Mouse (Mus musculus) CH12.LX (cell line): Measurements from ENCODE around the gene Mlec. TPM values are rescaled to one million over a fixed set of nuclear protein-coding genes. Genes with fewer than 3 reads are reported as not detected.

Source experiments
- DNase-seq: peaks from one replicate; pipeline ENCODE4 v3.0.0-alpha.2; 2013; ENCODE audit errors: extremely low read depth
- H3K27ac ChIP-seq: 2 replicates; pipeline ENCODE4 v1.5.1; 2012; ENCODE audit warnings: low read depth, mild to moderate bottlenecking, control low read depth, moderate library complexity; ENCODE audit not compliant: insufficient read depth
- H3K27me3 ChIP-seq: replicated peaks from 2 replicates; pipeline ENCODE3; 2012; ENCODE audit warnings: inconsistent platforms
- H3K36me3 ChIP-seq, 2 experiments: replicated peaks in 1 of 2; 2 replicates each; pipeline versions ENCODE3 to v1.6.1; 2012; ENCODE audit warnings: inconsistent platforms in 1 of 2, low read length in 1 of 2, mild to moderate bottlenecking in 1 of 2, mixed read lengths in 1 of 2, moderate library complexity in 1 of 2; ENCODE audit not compliant: control insufficient read depth in 1 of 2, insufficient read depth in 1 of 2
- H3K4me1 ChIP-seq, 2 experiments: 2 replicates each; pipeline ENCODE4 v1.6.1; 2012; ENCODE audit warnings: inconsistent platforms in 1 of 2, moderate library complexity in 1 of 2; ENCODE audit not compliant: insufficient read depth in 2 of 2, control insufficient read depth in 1 of 2
- H3K4me2 ChIP-seq: 2 replicates; pipeline ENCODE4 v1.6.1; 2012; ENCODE audit warnings: low read depth, mild to moderate bottlenecking, control low read depth; ENCODE audit not compliant: poor library complexity, insufficient read depth, severe bottlenecking
- H3K4me3 ChIP-seq, 3 experiments: fragments of 150-350 bp in 1 of 3; sonication (generic) in 1 of 3; replicated peaks in 1 of 3; 2 replicates each; pipeline versions ENCODE3 to v1.5.1; 2011 to 2012; ENCODE audit warnings: low read depth in 2 of 3, low read length in 2 of 3, mild to moderate bottlenecking in 2 of 3, moderate library complexity in 2 of 3, control low read depth in 1 of 3, improper control_type of control experiment in 1 of 3, inconsistent platforms in 1 of 3, mixed read lengths in 1 of 3; ENCODE audit not compliant: poor library complexity in 1 of 3
- H3K79me2 ChIP-seq: replicated peaks from 2 replicates; pipeline ENCODE4 v1.6.1; 2012; ENCODE audit warnings: mild to moderate bottlenecking, moderate library complexity; ENCODE audit not compliant: control insufficient read depth, poor library complexity, insufficient read depth, severe bottlenecking; ENCODE audit errors: extremely low read depth
- H3K9ac ChIP-seq: 2 replicates; pipeline ENCODE4 v1.6.1; 2012; ENCODE audit warnings: low read depth, mild to moderate bottlenecking, control low read depth, moderate library complexity; ENCODE audit not compliant: insufficient read depth
- H3K9me3 ChIP-seq: replicated peaks from 2 replicates; pipeline ENCODE3; 2012; ENCODE audit warnings: low read length, inconsistent platforms, mixed read lengths
- BHLHE40 ChIP-seq: IDR thresholded peaks from 2 replicates; pipeline ENCODE4 v1.6.1; 2011; ENCODE audit warnings: mild to moderate bottlenecking, low read depth, low read length, improper control_type of control experiment
- CHD1 ChIP-seq: IDR thresholded peaks from 2 replicates; pipeline ENCODE4 v1.6.1; 2012; ENCODE audit warnings: low read depth, low read length, improper control_type of control experiment, inconsistent platforms
- CTCF ChIP-seq, 2 experiments: IDR thresholded peaks in 1 of 2; conservative IDR thresholded peaks in 1 of 2; 2 replicates each; pipeline ENCODE4 v1.5.1; 2011 to 2012; ENCODE audit warnings: low read depth in 2 of 2, low read length in 2 of 2, improper control_type of control experiment in 1 of 2, inconsistent platforms in 1 of 2, mild to moderate bottlenecking in 1 of 2, moderate library complexity in 1 of 2
- ELF1 ChIP-seq: IDR thresholded peaks from 2 replicates; pipeline ENCODE4 v1.6.1; 2014; ENCODE audit warnings: low read depth, mild to moderate bottlenecking, inconsistent platforms, low read length, improper control_type of control experiment
- EP300 ChIP-seq: IDR thresholded peaks from 2 replicates; pipeline ENCODE4 v1.6.1; 2011; ENCODE audit warnings: low read length, improper control_type of control experiment
- ETS1 ChIP-seq: conservative IDR thresholded peaks from 2 replicates; pipeline ENCODE4 v1.6.1; 2012; ENCODE audit warnings: low read depth, mild to moderate bottlenecking, inconsistent platforms, low read length, improper control_type of control experiment, moderate library complexity
- GABPA ChIP-seq: IDR thresholded peaks from 2 replicates; pipeline ENCODE4 v1.6.1; 2012; ENCODE audit warnings: low read depth, low read length, improper control_type of control experiment, inconsistent platforms; ENCODE audit not compliant: insufficient replicate concordance
- JUN ChIP-seq: IDR thresholded peaks from 2 replicates; pipeline ENCODE4 v1.6.1; 2011; ENCODE audit warnings: low read depth, mild to moderate bottlenecking, low read length, improper control_type of control experiment, moderate library complexity; ENCODE audit not compliant: insufficient read depth
- MAFK ChIP-seq: IDR thresholded peaks from 2 replicates; pipeline ENCODE4 v1.6.1; 2011; ENCODE audit warnings: low read length, improper control_type of control experiment; ENCODE audit not compliant: insufficient replicate concordance
- MAX ChIP-seq: IDR thresholded peaks from 2 replicates; pipeline ENCODE4 v1.6.1; 2011; ENCODE audit warnings: low read length, improper control_type of control experiment
- MEF2A ChIP-seq: IDR thresholded peaks from 2 replicates; pipeline ENCODE4 v1.6.1; 2014; ENCODE audit warnings: low read depth, mild to moderate bottlenecking, inconsistent platforms, low read length, improper control_type of control experiment, borderline replicate concordance
- MXI1 ChIP-seq: IDR thresholded peaks from 2 replicates; pipeline ENCODE4 v1.6.1; 2011; ENCODE audit warnings: mild to moderate bottlenecking, low read depth, low read length, improper control_type of control experiment
- NRF1 ChIP-seq: IDR thresholded peaks from 2 replicates; pipeline ENCODE4 v1.6.1; 2014; ENCODE audit warnings: low read depth, mild to moderate bottlenecking, inconsistent platforms, low read length, improper control_type of control experiment, moderate library complexity
- RCOR1 ChIP-seq: conservative IDR thresholded peaks from 2 replicates; pipeline ENCODE4 v1.6.1; 2012; ENCODE audit warnings: low read depth, mild to moderate bottlenecking, inconsistent platforms, low read length, improper control_type of control experiment
- TCF12 ChIP-seq: IDR thresholded peaks from 2 replicates; pipeline ENCODE4 v1.6.1; 2014; ENCODE audit warnings: low read depth, mild to moderate bottlenecking, inconsistent platforms, low read length, improper control_type of control experiment
- USF1 ChIP-seq: IDR thresholded peaks from 2 replicates; pipeline ENCODE4 v1.6.1; 2014; ENCODE audit warnings: low read depth, mild to moderate bottlenecking, inconsistent platforms, low read length, improper control_type of control experiment
- ZMIZ1 ChIP-seq: IDR thresholded peaks from 2 replicates; pipeline ENCODE4 v1.6.1; 2012; ENCODE audit warnings: low read depth, mild to moderate bottlenecking, inconsistent platforms, low read length, improper control_type of control experiment
- dilution Hi-C: fragments of 300-500 bp; cut with MboI; formaldehyde crosslinking; loops from 2 replicates; pipeline ENCODE4 v1.14.3; 2020; ENCODE audit warnings: low sequenced_read_pairs; ENCODE audit not compliant: extremely low pct_unique_long_range_greater_than_20kb, extremely low pct_ligation_motif_present
- in situ Hi-C: fragments of 300-500 bp; cut with MboI; formaldehyde crosslinking; loops from 3 replicates; pipeline ENCODE4 v1.14.3; 2019; ENCODE audit warnings: low sequenced_read_pairs, low pct_ligation_motif_present, low pct_unique_long_range_greater_than_20kb, mixed read lengths
- polyA plus RNA-seq: library from polyadenylated mRNA; unstranded; fragments of >175 nt; gene quantifications from 2 replicates; pipeline ENCODE4 v1.2.1, GENCODE M21; 2012; ENCODE audit warnings: low read depth; ENCODE audit not compliant: insufficient read length
- total RNA-seq, 2 experiments: library from RNA; depleted of rRNA; stranded (reverse); fragments of 300-350 nt in 1 of 2; fragments of >200 nt in 1 of 2; gene quantifications; 2 replicates each; pipeline ENCODE4 v1.2.3; 2012 to 2014

The Mlec gene
- total and polyA plus RNA-seq, 3 experiments, result 101 to 143 (median 128) TPM

- in situ Hi-C loops, result no loop called here
- dilution Hi-C loops, result no loop called here
- H3K9me3 ChIP-seq, result peaks cover 12% of the 10 kb centered on the region
- peaks cover 0 to 4% of the 10 kb centered on the region in 2 experiments; a peak in 1 of 4 replicates for H3K4me1 ChIP-seq
- DNase-seq, result no peak
- no peak overlapping the region for H3K9ac ChIP-seq
- TF ChIP-seq RCOR1, result no peak
- TF ChIP-seq CTCF (conservative IDR thresholded peaks at IDR 0.05 in 1 of 2, IDR thresholded peaks at IDR 0.05 in 1 of 2; ENCODE audit: low read depth in 2 of 2, low read length in 2 of 2), result no peak
- TF ChIP-seq, all 38 proteins: peak for 0
- Histone ChIP-seq H3K79me2 (peaks cover 5% of the 10 kb centered on the region), H3K27ac (no peak overlapping the region), H3K4me3 (no peak overlapping the region), H3K36me3 (peaks cover 59 to 96% of the 10 kb centered on the region in 2 experiments), H3K4me2 (no peak overlapping the region), H3K27me3 (no peaks in the 10 kb centered on the region)
Observed at GRCm38 (mm10) chr5:115147388-115147787, 10.6 kb downstream of the Mlec start.

- no peaks in the 10 kb centered on the region for H3K27me3 ChIP-seq
- no peak overlapping the region for H3K27ac ChIP-seq
- no peak overlapping the region for H3K9ac ChIP-seq
- no peak overlapping the region for H3K4me2 ChIP-seq
- DNase-seq, result no peak
- dilution Hi-C loops (no loop called here), in situ Hi-C loops (no loop called here)
- H3K4me1 ChIP-seq, result no peaks in the 10 kb centered on the region
- TF ChIP-seq ELF1, result no peak
- no peak for TF ChIP-seq MAFK
- no peak for TF ChIP-seq EP300
- TF ChIP-seq USF1, result no peak
- no peaks in the 10 kb centered on the region for H3K79me2 ChIP-seq
- no peak overlapping the region for H3K4me3 ChIP-seq
- peaks cover 62 to 94% of the 10 kb centered on the region in 2 experiments for H3K36me3 ChIP-seq
- H3K9me3 ChIP-seq, result peaks cover 12% of the 10 kb centered on the region
Observed at GRCm38 (mm10) chr5:115146747-115147130, 11.2 kb downstream of the Mlec start.

- H3K27me3 ChIP-seq, result no peaks in the 10 kb centered on the region
- H3K4me2 ChIP-seq, result no peak overlapping the region
- DNase-seq, result no peak
- H3K27ac ChIP-seq, result no peak overlapping the region
- in situ Hi-C loops (no loop called here), dilution Hi-C loops (no loop called here)
- no peak overlapping the region for H3K4me3 ChIP-seq
- peaks cover 12% of the 10 kb centered on the region for H3K9me3 ChIP-seq
- TF ChIP-seq EP300, result no peak
- no peak for TF ChIP-seq RCOR1
- TF ChIP-seq MEF2A, result no peak
- no peak for TF ChIP-seq MAX
- TF ChIP-seq GABPA, result no peak
- TF ChIP-seq NRF1, result no peak
- no peak for TF ChIP-seq MXI1
- no peak for TF ChIP-seq ZMIZ1
- no peak for TF ChIP-seq ETS1
- no peak for TF ChIP-seq CHD1
- no peak for TF ChIP-seq TCF12
- no peak for TF ChIP-seq JUN
- no peak for TF ChIP-seq BHLHE40
- no peak overlapping the region for H3K9ac ChIP-seq
- peaks cover 58 to 89% of the 10 kb centered on the region in 2 experiments for H3K36me3 ChIP-seq
- H3K4me1 ChIP-seq, result no peaks in the 10 kb centered on the region
- H3K79me2 ChIP-seq, result no peaks in the 10 kb centered on the region
Observed at GRCm38 (mm10) chr5:115145976-115146746, 11.8 kb downstream of the Mlec start.
